Mouse (Mus musculus) midbrain, embryonic 12.5 days (tissue): ENCODE measurements around the gene Fmo6. TPM values are rescaled to one million over a fixed set of nuclear protein-coding genes. Genes with fewer than 3 reads are reported as not detected.

Experiments used
- ATAC-seq: fragments of 200-750 bp; cut with Nextera tagmentation; 2 replicates; pipeline ENCODE4 v1.8.0; 2017; ENCODE audit warnings: low read depth, moderate TSS enrichment, moderate library complexity; ENCODE audit not compliant: low FRiP score
- H3K27ac ChIP-seq: fragments of 300-500 bp; sonication (generic); replicated peaks from 2 replicates; pipeline ENCODE4 v1.5.1; 2016; ENCODE audit warnings: mild to moderate bottlenecking
- H3K27me3 ChIP-seq: fragments of 300-500 bp; sonication (generic); 2 replicates; pipeline ENCODE4 v1.6.1; 2016; ENCODE audit warnings: mild to moderate bottlenecking
- H3K36me3 ChIP-seq: fragments of 300-500 bp; sonication (generic); 2 replicates; pipeline ENCODE4 v1.6.1; 2016
- H3K4me1 ChIP-seq: fragments of 300-500 bp; sonication (generic); 2 replicates; pipeline ENCODE4 v1.6.1; 2016
- H3K4me2 ChIP-seq: fragments of 300-500 bp; sonication (generic); replicated peaks from 2 replicates; pipeline ENCODE4 v1.6.1; 2016; ENCODE audit warnings: mild to moderate bottlenecking, moderate library complexity
- H3K4me3 ChIP-seq: fragments of 300-500 bp; sonication (generic); 2 replicates; pipeline ENCODE4 v1.5.1; 2016; ENCODE audit warnings: mild to moderate bottlenecking
- H3K9ac ChIP-seq: fragments of 300-500 bp; sonication (generic); replicated peaks from 2 replicates; pipeline ENCODE4 v1.6.1; 2016; ENCODE audit warnings: mild to moderate bottlenecking, moderate library complexity
- H3K9me3 ChIP-seq: fragments of 300-500 bp; sonication (generic); 2 replicates; pipeline ENCODE4 v1.6.1; 2016; ENCODE audit warnings: mild to moderate bottlenecking
- WGBS: fragments of 180-500 bp; shearing (Covaris S2); methylation state at CpG from one replicate; pipeline ENCODE4 v1.1.7; 2016; 5-methylcytosine and 5-hydroxymethylcytosine counted together
- polyA plus RNA-seq: library from polyadenylated mRNA; unstranded; fragments of >200 nt; fragmentation: Nextera tagmentation; extraction: Ambion mirVana; gene quantifications from 2 replicates; pipeline ENCODE4 v1.2.1, GENCODE M21; 2016

The Fmo6 gene
- polyA plus RNA-seq, 1 experiment from 2014 or later = not detected

DNA sequence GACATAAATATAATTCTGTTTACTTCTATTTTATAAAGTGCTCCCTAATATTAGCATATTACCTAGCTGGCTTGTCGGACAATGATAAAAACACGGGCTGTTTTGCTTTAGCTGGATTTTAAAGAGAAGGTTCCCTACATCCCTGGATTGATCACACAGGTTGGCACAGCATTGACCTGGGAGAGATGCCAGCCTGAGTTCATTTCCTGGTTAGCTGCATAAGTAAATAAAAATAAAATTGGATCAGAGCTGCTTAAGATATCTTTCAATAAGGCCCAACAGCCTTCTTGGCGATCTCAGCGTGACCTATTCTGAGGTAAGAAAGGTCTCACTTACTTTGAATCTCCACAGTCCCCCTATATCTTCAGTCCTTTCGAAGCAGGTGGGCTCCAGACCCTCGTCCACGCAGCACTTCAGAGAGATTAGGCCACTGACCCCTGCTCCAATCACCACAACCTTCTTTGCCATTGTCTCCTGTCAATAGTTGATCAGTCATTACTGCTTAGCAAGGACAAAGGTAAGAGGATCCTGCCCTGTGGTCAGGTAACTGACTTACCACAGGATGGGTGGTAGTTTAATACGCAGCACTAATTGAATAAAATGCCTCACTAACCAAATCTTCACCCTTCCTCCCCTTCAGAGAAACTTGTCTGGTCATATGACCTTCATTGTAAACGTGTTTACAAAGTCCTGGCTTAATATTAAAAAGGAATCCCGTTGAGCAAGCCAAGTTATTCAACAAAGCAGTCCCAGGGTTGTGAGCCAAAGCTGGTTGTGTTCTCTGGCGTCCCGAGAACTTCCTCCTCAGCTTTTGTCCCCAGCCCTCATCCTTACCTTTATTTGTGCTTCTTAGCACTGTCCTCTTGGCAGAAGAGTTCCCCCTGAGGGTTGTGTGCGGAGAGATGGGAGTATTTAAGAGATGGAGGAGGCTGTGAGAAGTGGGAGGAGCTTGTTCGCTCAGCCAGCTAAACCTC, 39.2 kb downstream of the Fmo6 start, which contains the start of gene Fmo2:
TSS of gene Fmo2 (minus strand) at position 889 of the 974 bp plus-strand sequence.
- Histone ChIP-seq H3K36me3 (no peaks in the 10 kb centered on the region), H3K4me3 (no peak within 1 kb of the TSS), H3K4me2 (no peak within 1 kb of the TSS), H3K4me1 (no peaks in the 10 kb centered on the region), H3K9me3 (no peaks in the 10 kb centered on the region), H3K27me3 (no peaks in the 10 kb centered on the region), H3K27ac (no peak within 1 kb of the TSS), H3K9ac (no peak within 1 kb of the TSS)
- no peak for ATAC-seq
- 70% methylated on average over 14 of the region's 14 CpGs for WGBS

DNA sequence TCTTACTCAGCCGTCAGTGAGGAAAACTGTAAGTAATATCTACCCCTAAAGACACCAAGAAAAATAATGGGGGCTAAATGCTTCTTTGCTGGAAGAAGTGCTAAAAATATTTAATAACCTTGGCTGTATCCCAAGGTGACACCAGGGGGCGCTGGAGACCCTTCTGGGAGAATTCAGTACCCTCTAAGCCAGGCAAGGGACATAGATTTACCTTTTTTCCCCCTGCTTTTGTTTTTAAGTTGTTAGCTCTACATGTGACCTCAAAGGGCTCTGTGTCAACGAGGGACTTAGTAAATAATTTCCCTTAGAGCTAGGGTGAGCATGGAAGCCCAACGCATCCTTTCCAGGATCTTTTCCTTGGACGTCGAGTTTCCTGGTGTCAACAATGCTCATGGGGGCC, 41.4 kb downstream of the Fmo6 start:
- 38% methylated on average over 6 of the region's 6 CpGs for WGBS
- Histone ChIP-seq H3K9ac (no peak overlapping the region), H3K27me3 (no peaks in the 10 kb centered on the region), H3K4me2 (no peak overlapping the region), H3K4me1 (no peaks in the 10 kb centered on the region), H3K9me3 (no peaks in the 10 kb centered on the region), H3K27ac (no peak overlapping the region), H3K36me3 (no peaks in the 10 kb centered on the region), H3K4me3 (no peak overlapping the region)
- ATAC-seq = peak; percentile 67; the same call in 1 of the 2 replicates

DNA sequence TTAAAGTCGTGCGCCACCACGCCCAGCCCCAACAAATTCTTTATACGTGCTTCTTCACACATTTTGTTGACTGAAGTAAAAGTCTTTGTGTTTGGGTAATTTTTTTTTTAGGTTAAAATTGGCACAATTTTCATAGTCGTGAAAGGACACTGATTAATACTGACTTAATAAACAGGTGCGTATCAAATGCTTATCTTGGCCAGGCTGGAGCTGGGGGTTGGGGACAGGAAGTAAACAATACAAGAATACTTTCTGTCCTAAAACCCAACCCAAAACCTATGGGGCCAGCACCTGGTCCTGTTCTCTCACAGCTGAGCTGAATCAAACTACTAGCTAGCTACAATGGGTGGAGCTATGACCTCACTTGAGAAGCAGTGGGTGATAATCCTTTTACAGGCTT, 44.3 kb downstream of the Fmo6 start:
- Histone ChIP-seq H3K36me3 (no peaks in the 10 kb centered on the region), H3K4me2 (no peak overlapping the region), H3K4me3 (no peak overlapping the region), H3K27me3 (no peaks in the 10 kb centered on the region), H3K27ac (no peak overlapping the region), H3K9ac (no peak overlapping the region), H3K9me3 (no peaks in the 10 kb centered on the region), H3K4me1 (no peaks in the 10 kb centered on the region)
- ATAC-seq = no peak
- WGBS = 90% methylated on average over 6 of the region's 6 CpGs

DNA sequence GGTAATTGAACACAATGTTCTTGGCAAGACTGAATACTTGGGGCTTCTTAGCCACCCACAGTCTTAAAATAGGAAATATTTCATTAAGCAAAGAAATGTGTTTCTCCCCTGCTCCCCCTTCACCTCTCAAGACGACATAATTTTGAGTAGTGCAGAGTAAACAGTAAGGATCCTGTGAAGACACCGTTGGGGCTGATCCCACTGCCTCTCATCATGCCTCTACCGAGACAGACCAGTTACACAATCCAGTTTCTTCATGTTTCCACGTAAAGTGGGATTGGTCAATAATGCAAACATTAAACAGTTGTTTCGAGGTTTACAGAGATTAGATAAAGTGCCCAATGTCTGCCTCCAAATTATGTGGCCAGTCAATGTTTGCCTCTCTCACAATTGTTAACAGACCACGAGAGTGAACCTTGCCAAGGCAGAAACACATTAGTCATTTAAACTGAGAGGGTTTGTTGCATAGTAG, 45.3 kb downstream of the Fmo6 start:
- H3K4me3 ChIP-seq = no peak overlapping the region
- no peak for ATAC-seq
- no peaks in the 10 kb centered on the region for H3K36me3 ChIP-seq
- no peak overlapping the region for H3K9ac ChIP-seq
- H3K27me3 ChIP-seq = no peaks in the 10 kb centered on the region
- no peak overlapping the region for H3K27ac ChIP-seq
- H3K9me3 ChIP-seq = no peaks in the 10 kb centered on the region
- H3K4me1 ChIP-seq = no peaks in the 10 kb centered on the region
- no peak overlapping the region for H3K4me2 ChIP-seq
- WGBS = 83% methylated on average over 6 of the region's 6 CpGs

DNA sequence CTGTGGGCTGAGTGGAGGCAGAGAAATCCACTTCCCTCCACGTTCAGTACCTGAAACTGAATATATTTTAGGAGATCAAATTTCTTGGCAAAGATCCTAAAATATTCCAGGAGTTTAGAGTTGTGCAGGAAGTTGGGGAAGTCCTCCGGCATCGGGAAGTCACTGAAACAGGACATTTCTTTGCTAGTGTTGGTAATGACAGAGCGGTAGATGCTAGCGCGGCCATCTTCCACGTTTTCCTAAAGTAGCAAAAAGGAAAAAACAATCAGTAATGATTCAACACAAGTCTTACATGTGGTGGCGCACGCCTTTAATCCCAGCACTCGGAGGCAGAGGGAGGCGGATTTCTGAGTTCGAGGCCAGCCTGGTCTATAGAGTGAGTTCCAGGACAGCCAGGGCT, 48.7 kb downstream of the Fmo6 start:
- Histone ChIP-seq H3K4me3 (no peak overlapping the region), H3K9me3 (no peaks in the 10 kb centered on the region), H3K9ac (no peak overlapping the region), H3K36me3 (no peaks in the 10 kb centered on the region), H3K4me1 (no peaks in the 10 kb centered on the region), H3K4me2 (no peak overlapping the region), H3K27me3 (no peaks in the 10 kb centered on the region), H3K27ac (no peak overlapping the region)
- WGBS = 91% methylated on average over 12 of the region's 12 CpGs
- no peak for ATAC-seq

DNA sequence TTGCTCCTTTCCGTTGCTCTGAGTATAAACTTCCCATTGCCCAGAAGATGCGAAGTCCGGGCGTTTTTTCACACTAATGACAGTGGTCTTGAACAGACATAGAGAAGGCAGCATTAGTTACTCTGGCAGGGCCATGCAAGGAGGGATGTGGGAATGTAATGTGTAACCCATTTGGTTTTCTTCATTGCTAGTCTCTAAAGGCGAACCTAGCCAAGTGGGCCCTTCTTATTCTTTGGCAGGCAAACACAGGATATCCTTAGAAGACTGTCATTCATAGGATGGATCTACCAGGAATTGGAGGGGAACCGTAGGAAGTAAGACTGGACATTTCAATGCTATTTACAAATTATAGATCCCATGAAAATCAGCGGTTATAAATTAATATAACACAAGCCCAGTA, 49.7 kb downstream of the Fmo6 start:
- Histone ChIP-seq H3K27ac (no peak overlapping the region), H3K4me1 (no peaks in the 10 kb centered on the region), H3K4me2 (no peak overlapping the region), H3K27me3 (no peaks in the 10 kb centered on the region), H3K9ac (no peak overlapping the region), H3K36me3 (no peaks in the 10 kb centered on the region), H3K9me3 (no peaks in the 10 kb centered on the region), H3K4me3 (no peak overlapping the region)
- no peak for ATAC-seq
- 94% methylated on average over 7 of the region's 7 CpGs for WGBS

DNA sequence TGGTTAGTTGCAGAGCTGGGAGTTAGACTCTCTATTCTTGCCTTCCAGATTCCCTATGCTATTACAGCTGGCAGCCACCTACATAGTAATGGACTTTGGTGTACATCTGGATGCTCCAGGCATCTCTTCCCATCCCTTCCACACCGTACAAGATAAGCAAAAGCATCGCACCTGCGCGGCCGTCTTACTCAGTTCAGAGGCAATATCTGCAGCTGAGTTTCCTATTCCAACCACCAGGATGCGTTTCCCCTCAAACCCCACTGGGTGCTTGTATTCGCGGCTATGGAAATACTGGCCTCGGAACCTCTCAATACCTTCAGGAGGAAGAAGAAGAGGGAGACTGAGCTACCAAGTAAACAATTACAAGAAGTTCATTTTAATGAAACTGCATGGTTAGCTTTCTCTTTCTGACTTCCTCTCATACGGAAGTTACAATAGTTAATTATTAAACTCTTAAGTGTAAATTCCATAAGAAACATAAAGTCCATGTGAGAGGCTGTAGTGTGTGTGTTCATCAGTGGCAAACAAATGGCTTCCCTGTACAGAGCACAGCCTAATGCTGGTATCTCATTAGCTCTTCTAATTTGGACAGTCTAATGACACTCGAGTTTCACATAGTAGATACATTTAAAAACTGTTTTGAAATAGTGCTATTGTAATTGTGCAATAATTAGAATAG, 51.0 kb downstream of the Fmo6 start:
- H3K9ac ChIP-seq = no peak overlapping the region
- no peak overlapping the region for H3K4me2 ChIP-seq
- ATAC-seq = no peak
- no peak overlapping the region for H3K27ac ChIP-seq
- H3K36me3 ChIP-seq = no peaks in the 10 kb centered on the region
- WGBS = 87% methylated on average over 11 of the region's 11 CpGs
- no peaks in the 10 kb centered on the region for H3K9me3 ChIP-seq
- H3K27me3 ChIP-seq = no peaks in the 10 kb centered on the region
- no peaks in the 10 kb centered on the region for H3K4me1 ChIP-seq
- H3K4me3 ChIP-seq = no peak overlapping the region

DNA sequence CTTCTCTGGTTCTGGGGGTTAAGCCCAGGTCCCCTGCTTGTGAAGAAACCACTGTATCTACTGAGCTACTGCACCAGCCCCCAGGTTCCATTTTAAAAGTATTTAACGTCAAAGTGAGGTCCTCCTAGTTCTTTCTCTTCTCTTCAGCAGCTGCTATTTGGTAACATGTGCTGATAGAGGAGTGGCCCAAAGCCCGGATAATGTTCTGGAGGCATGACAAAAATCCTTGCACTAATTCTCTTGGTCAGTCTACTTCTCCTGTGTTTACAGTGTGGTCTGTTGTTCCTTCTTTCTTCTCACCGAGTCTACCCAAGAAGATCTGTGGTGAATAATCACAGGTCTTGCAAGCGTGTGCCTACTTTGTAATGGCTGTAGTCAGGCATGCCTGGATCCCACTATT, 54.6 kb downstream of the Fmo6 start:
- H3K4me1 ChIP-seq = no peaks in the 10 kb centered on the region
- no peak overlapping the region for H3K4me3 ChIP-seq
- no peaks in the 10 kb centered on the region for H3K9me3 ChIP-seq
- no peak overlapping the region for H3K9ac ChIP-seq
- no peaks in the 10 kb centered on the region for H3K36me3 ChIP-seq
- no peak overlapping the region for H3K4me2 ChIP-seq
- ATAC-seq = no peak
- 85% methylated on average over 4 of the region's 4 CpGs for WGBS
- H3K27me3 ChIP-seq = no peaks in the 10 kb centered on the region
- no peak overlapping the region for H3K27ac ChIP-seq

DNA sequence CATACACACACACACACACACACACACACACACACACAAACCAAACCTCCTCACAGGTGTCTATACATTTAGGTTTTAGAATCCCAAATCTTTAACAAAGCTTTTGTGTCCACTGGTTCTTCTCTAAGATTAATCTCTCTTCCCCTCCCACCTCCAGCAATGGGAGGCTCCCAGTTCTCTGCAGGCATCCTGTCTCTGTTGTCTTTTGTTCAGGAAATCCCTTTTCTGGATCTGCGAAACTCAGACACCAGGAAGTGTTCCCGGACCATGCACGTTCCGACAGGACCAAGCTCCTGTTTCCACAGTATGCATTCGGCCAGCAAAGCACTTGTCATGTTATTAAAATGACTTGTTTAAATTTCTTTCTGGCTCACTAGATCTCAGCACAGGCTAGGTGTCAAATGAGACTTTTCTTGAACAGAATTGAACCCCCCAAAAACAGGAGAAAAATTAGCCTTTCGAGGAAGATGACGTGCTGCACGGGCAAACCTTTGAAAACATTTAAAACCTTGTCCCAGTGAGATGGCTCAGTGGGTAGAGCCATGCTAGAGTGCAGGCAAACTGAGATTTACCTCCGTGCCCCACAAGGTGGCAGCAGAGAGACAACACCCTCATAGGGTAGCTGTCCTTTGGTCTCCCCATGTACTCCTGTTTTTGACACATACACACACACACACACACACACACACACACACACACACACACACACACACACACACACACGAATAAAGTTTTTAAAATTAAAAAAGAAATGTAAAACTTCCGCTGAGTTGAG, 57.5 kb downstream of the Fmo6 start:
- no peak overlapping the region for H3K4me2 ChIP-seq
- H3K9ac ChIP-seq = no peak overlapping the region
- H3K4me3 ChIP-seq = no peak overlapping the region
- H3K27ac ChIP-seq = no peak overlapping the region
- 55% methylated on average over 11 of the region's 11 CpGs for whole genome bisulfite sequencing
- no peak for ATAC-seq
- H3K4me1 ChIP-seq = no peaks in the 10 kb centered on the region
- no peaks in the 10 kb centered on the region for H3K27me3 ChIP-seq
- H3K9me3 ChIP-seq = no peaks in the 10 kb centered on the region
- no peaks in the 10 kb centered on the region for H3K36me3 ChIP-seq

DNA sequence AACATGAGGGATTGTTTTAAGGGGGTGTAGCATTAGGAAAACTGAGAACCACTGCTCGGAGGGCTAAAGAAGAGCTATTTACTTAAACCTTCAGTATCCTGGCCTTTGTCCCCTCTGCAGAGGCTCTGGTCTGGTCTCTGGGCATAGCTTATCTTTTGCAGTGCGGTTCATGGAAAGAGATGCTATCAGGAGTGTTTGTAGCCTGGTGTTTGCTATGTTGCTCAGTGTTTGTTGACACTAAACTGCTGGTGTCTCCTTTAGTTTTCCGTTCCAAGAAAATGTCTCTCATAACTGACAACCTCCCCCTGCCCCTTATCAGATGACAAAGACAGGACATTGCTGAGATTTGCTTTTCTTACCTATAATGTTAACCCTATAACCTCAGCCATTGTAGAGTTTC, 62.2 kb downstream of the Fmo6 start:
- Histone ChIP-seq H3K27me3 (no peaks in the 10 kb centered on the region), H3K36me3 (no peaks in the 10 kb centered on the region), H3K9me3 (no peaks in the 10 kb centered on the region), H3K27ac (no peak overlapping the region), H3K9ac (no peak overlapping the region), H3K4me2 (no peak overlapping the region), H3K4me3 (no peak overlapping the region), H3K4me1 (no peaks in the 10 kb centered on the region)
- no peak for ATAC-seq
- 58% methylated on average over 3 of the region's 3 CpGs for WGBS

DNA sequence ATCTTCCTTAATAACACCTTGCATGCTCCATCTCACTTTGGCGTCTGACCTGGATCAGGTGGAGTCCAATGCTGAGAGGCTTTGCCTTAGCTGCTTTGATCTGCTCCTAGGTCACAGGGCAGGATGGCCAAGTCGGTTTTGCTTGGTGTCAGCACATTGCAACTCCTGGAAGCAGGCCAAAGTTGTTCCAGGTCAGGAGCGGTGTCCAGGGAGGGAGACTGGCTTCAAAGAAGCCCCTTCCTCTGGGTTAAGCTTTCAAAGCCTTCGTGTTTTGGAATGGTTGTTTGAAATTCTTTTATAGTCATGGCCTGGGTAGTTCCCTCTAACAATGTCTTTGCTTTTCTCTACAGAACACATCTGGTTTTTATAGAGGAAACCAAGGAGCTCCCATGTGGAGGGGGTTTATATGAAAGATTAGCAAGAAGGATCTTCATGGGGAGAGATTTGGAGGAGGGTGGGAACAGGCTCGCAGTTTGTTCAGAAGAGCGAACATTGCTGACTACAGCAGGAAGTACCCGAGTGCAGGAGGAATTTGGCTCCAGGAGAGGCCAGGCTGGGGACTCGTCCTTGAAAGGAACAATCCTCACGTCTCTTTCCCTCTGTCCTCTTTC, 65.5 kb downstream of the Fmo6 start:
- no peaks in the 10 kb centered on the region for H3K9me3 ChIP-seq
- no peaks in the 10 kb centered on the region for H3K27me3 ChIP-seq
- 57% methylated on average over 9 of the region's 9 CpGs for WGBS
- no peak overlapping the region for H3K4me2 ChIP-seq
- H3K9ac ChIP-seq = no peak overlapping the region
- H3K27ac ChIP-seq = no peak overlapping the region
- no peaks in the 10 kb centered on the region for H3K4me1 ChIP-seq
- H3K36me3 ChIP-seq = no peaks in the 10 kb centered on the region
- no peak for ATAC-seq
- no peak overlapping the region for H3K4me3 ChIP-seq
